Mouse (Mus musculus) small intestine, adult 2 months (tissue): Measurements from ENCODE around the gene Wnt3.

Source experiments
- CTCF ChIP-seq: fragments of 200-500 bp; IDR thresholded peaks from 2 replicates; pipeline ENCODE4 v1.5.1; 2012; ENCODE audit warnings: low read depth, mild to moderate bottlenecking, control low read depth, inconsistent platforms, low read length, moderate library complexity, mixed read lengths; ENCODE audit not compliant: insufficient replicate concordance, insufficient read length; ENCODE audit errors: extremely low read depth
- POLR2A ChIP-seq: fragments of 200-500 bp; IDR thresholded peaks from 2 replicates; pipeline ENCODE4 v1.6.1; 2012; ENCODE audit warnings: low read depth, mild to moderate bottlenecking, control low read depth, inconsistent platforms, low read length, moderate library complexity

- no peak for TF ChIP-seq CTCF
- TF ChIP-seq POLR2A: no peak
These were observed 40.0 kb upstream of the Wnt3 start for GRCm38 (mm10) chr11:103733961-103734360.
